Mouse (Mus musculus): ENCODE measurements at regions not wholly inside any gene's neighbourhood (a gene's known extent, or its start where the extent isn't known, plus 50 kb on each side); places are given as distances from the start of the nearest gene placed in this dataset.

DNA sequence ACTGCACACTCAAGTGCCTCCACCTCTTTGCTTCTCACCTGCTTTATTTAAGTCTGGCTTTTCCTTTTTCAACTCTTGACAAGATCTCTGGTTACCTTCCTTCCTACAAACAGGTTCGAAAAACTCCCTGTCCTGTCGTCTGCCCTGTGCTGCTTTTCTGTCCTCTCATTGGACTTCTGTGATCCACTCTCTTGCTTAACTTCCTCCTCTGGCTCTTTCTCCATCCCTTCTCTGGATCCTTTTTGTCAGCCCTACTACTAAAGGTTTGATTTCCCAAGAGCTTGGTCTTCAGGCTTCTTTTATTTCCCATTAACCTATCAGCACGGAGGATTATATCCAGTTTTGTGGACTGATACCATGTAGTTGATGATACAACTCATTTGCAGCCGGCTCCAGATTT lies 149.8 kb downstream of the Satb1 start:
- in situ Hi-C loops (cut with MboI; ENCODE audit: low sequenced_read_pairs in 2 of 2, unreplicated experiment in 2 of 2), result no loop called here
- H3K36me3 ChIP-seq (ENCODE audit: control insufficient read depth, insufficient read depth, low read length, poor library complexity, severe bottlenecking), result no peaks in the 10 kb centered on the region
- TF ChIP-seq ZC3H11A (IDR thresholded peaks at IDR 0.05; ENCODE audit: borderline replicate concordance, low read depth, low read length), result no peak
- TF ChIP-seq ZNF384 (IDR thresholded peaks at IDR 0.05; ENCODE audit: low read depth, low read length), result no peak
- TF ChIP-seq MAFK (IDR thresholded peaks at IDR 0.05; ENCODE audit: insufficient read depth, low read depth, low read length), result no peak
- no peak for TF ChIP-seq CHD2 (IDR thresholded peaks at IDR 0.05; ENCODE audit: low read depth, low read length)
- TF ChIP-seq HCFC1 (IDR thresholded peaks at IDR 0.05; ENCODE audit: borderline replicate concordance, insufficient read depth, low read length), result no peak
- H3K27ac ChIP-seq (ENCODE audit: insufficient read depth, low read depth, low read length, poor library complexity, severe bottlenecking), result no peak overlapping the region
- no peak overlapping the region for H3K9ac ChIP-seq (ENCODE audit: insufficient read depth, low read depth, low read length, poor library complexity, severe bottlenecking)
- H3K9me3 ChIP-seq (ENCODE audit: control insufficient read depth, insufficient read depth, low read depth, low read length), result no peaks in the 10 kb centered on the region
- no peak for DNase-seq (ENCODE audit: low read depth, low spot score)
- H3K4me1 ChIP-seq (ENCODE audit: control insufficient read depth in 2 of 2, insufficient read depth in 2 of 2, low read length in 2 of 2, poor library complexity in 1 of 2), result peaks cover 0 to 2% of the 10 kb centered on the region in 2 experiments; a peak in 1 of 4 replicates
- no peak overlapping the region for H3K4me3 ChIP-seq (ENCODE audit: insufficient read depth in 1 of 2, low read depth in 1 of 2, low read length in 2 of 2, poor library complexity in 1 of 2, severe bottlenecking in 1 of 2)

DNA sequence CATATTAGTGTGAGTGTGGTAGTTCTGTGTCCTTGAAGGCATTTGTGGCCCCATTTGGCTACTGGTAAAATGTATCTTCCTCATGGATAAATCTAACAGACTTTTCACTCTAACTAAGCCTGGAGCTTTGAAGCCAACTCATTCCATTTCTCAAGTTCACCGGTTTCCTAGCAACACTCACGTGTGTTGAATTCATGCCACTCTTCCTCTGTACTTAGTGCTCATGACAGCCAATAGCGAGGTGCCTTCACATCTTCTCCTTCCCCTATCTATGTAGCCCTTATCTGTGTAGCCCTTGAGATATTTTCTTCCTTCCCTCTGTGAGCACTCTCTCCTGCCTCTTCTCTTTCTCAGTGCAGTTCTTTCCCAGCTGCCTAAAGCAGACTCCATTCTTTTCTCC lies 150.7 kb downstream of the Satb1 start:
- DNase-seq (ENCODE audit: low read depth, low spot score), result no peak
- Histone ChIP-seq H3K4me1 (ENCODE audit: control insufficient read depth in 2 of 2, insufficient read depth in 2 of 2, low read length in 2 of 2, poor library complexity in 1 of 2) (peaks cover 0 to 2% of the 10 kb centered on the region in 2 experiments; a peak in 1 of 4 replicates), H3K36me3 (ENCODE audit: control insufficient read depth, insufficient read depth, low read length, poor library complexity, severe bottlenecking) (no peaks in the 10 kb centered on the region), H3K9me3 (ENCODE audit: control insufficient read depth, insufficient read depth, low read depth, low read length) (no peaks in the 10 kb centered on the region), H3K9ac (ENCODE audit: insufficient read depth, low read depth, low read length, poor library complexity, severe bottlenecking) (no peak overlapping the region), H3K4me3 (ENCODE audit: insufficient read depth in 1 of 2, low read depth in 1 of 2, low read length in 2 of 2, poor library complexity in 1 of 2, severe bottlenecking in 1 of 2) (no peak overlapping the region), H3K27ac (ENCODE audit: insufficient read depth, low read depth, low read length, poor library complexity, severe bottlenecking) (no peak overlapping the region)
- in situ Hi-C loops (cut with MboI; ENCODE audit: low sequenced_read_pairs in 2 of 2, unreplicated experiment in 2 of 2), result no loop called here
- TF ChIP-seq ZNF384 (IDR thresholded peaks at IDR 0.05; ENCODE audit: low read depth, low read length) (no peak), ZC3H11A (IDR thresholded peaks at IDR 0.05; ENCODE audit: borderline replicate concordance, low read depth, low read length) (no peak), HCFC1 (IDR thresholded peaks at IDR 0.05; ENCODE audit: borderline replicate concordance, insufficient read depth, low read length) (no peak), CHD2 (IDR thresholded peaks at IDR 0.05; ENCODE audit: low read depth, low read length) (no peak), MAFK (IDR thresholded peaks at IDR 0.05; ENCODE audit: insufficient read depth, low read depth, low read length) (no peak)

DNA sequence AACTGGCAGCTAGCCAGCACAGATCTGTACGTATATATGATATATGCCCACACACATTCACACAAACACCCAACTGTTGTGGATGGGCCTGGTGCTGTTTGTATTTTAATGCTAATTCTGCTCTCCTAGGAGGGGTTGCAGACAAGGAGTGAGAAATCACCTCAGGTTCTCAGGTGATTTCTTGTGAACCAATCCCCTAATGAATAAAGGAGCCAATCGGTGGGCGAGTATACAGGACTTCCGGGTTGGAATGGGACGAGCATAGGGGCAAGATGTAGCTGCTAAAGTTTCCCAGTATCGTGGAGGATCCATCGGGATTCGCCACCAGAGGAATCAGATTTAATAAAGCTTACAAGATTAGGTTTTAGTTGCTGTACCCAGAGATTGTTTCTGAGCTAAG lies 155.6 kb downstream of the Satb1 start:
- no peaks in the 10 kb centered on the region for H3K9me3 ChIP-seq (ENCODE audit: control insufficient read depth, insufficient read depth, low read depth, low read length)
- peaks cover 3% of the 10 kb centered on the region in 2 experiments; a peak in 2 of 4 replicates for H3K4me1 ChIP-seq (ENCODE audit: control insufficient read depth in 2 of 2, insufficient read depth in 2 of 2, low read length in 2 of 2, poor library complexity in 1 of 2)
- H3K4me3 ChIP-seq (ENCODE audit: insufficient read depth in 1 of 2, low read depth in 1 of 2, low read length in 2 of 2, poor library complexity in 1 of 2, severe bottlenecking in 1 of 2), result peak overlapping the region in 1 of 2 experiments; percentile 60; a peak in 2 of 4 replicates
- no peak overlapping the region for H3K27ac ChIP-seq (ENCODE audit: insufficient read depth, low read depth, low read length, poor library complexity, severe bottlenecking)
- no peaks in the 10 kb centered on the region for H3K36me3 ChIP-seq (ENCODE audit: control insufficient read depth, insufficient read depth, low read length, poor library complexity, severe bottlenecking)
- in situ Hi-C loops (cut with MboI; ENCODE audit: low sequenced_read_pairs in 2 of 2, unreplicated experiment in 2 of 2), result no loop called here
- DNase-seq (ENCODE audit: low read depth, low spot score), result no peak
- TF ChIP-seq HCFC1 (IDR thresholded peaks at IDR 0.05; ENCODE audit: borderline replicate concordance, insufficient read depth, low read length) (no peak), MAFK (IDR thresholded peaks at IDR 0.05; ENCODE audit: insufficient read depth, low read depth, low read length) (no peak), ZC3H11A (IDR thresholded peaks at IDR 0.05; ENCODE audit: borderline replicate concordance, low read depth, low read length) (no peak), CHD2 (IDR thresholded peaks at IDR 0.05; ENCODE audit: low read depth, low read length) (no peak), ZNF384 (IDR thresholded peaks at IDR 0.05; ENCODE audit: low read depth, low read length) (no peak)
- no peak overlapping the region for H3K9ac ChIP-seq (ENCODE audit: insufficient read depth, low read depth, low read length, poor library complexity, severe bottlenecking)

DNA sequence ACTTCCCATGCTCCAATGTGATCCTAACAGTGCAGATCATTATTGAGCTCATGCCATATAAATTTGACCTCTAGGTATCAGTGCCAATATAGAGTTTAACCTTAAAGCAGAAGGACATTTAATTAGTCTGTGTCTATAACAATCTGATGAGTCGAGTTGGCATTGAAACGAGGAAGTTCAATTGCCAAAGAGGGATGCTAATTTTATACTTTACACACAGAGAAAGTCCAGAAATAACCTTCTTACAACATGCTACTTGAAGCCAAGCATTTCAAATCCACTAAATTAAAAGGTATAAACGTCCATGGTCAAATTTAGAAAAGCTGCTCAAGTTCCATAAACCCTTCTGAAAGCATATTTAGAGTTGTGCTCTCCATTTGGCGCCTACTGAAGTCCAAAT lies 174.7 kb downstream of the Satb1 start:
- H3K4me3 ChIP-seq (ENCODE audit: insufficient read depth in 1 of 2, low read depth in 1 of 2, low read length in 2 of 2, poor library complexity in 1 of 2, severe bottlenecking in 1 of 2), result no peak overlapping the region
- TF ChIP-seq ZC3H11A (IDR thresholded peaks at IDR 0.05; ENCODE audit: borderline replicate concordance, low read depth, low read length) (no peak), ZNF384 (IDR thresholded peaks at IDR 0.05; ENCODE audit: low read depth, low read length) (no peak), CHD2 (IDR thresholded peaks at IDR 0.05; ENCODE audit: low read depth, low read length) (no peak), HCFC1 (IDR thresholded peaks at IDR 0.05; ENCODE audit: borderline replicate concordance, insufficient read depth, low read length) (no peak), MAFK (IDR thresholded peaks at IDR 0.05; ENCODE audit: insufficient read depth, low read depth, low read length) (no peak)
- in situ Hi-C loops (cut with MboI; ENCODE audit: low sequenced_read_pairs in 2 of 2, unreplicated experiment in 2 of 2), result no loop called here
- H3K9me3 ChIP-seq (ENCODE audit: control insufficient read depth, insufficient read depth, low read depth, low read length), result no peaks in the 10 kb centered on the region
- H3K36me3 ChIP-seq (ENCODE audit: control insufficient read depth, insufficient read depth, low read length, poor library complexity, severe bottlenecking), result no peaks in the 10 kb centered on the region
- H3K4me1 ChIP-seq (ENCODE audit: control insufficient read depth in 2 of 2, insufficient read depth in 2 of 2, low read length in 2 of 2, poor library complexity in 1 of 2), result no peaks in the 10 kb centered on the region
- no peak for DNase-seq (ENCODE audit: low read depth, low spot score)
- H3K9ac ChIP-seq (ENCODE audit: insufficient read depth, low read depth, low read length, poor library complexity, severe bottlenecking), result no peak overlapping the region
- H3K27ac ChIP-seq (ENCODE audit: insufficient read depth, low read depth, low read length, poor library complexity, severe bottlenecking), result no peak overlapping the region

DNA sequence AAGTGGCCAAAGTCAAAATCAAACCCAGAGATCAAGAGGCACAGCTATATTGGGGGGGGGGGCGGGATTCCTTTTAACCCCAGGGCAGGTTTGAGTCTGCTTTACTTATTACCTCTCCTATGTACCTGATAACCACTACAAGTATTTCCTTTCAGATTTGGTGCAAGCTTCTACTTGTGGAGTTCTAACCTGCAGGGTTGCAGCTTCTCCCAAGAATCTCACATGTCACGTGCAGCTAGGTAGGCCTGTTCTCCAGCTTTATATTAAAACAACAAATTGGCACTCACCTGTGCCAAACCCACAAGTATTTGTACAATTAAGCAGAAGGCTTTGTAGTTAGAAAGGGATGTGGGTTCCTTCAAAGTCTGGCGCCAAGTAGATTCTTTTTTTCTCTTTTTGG lies 179.2 kb downstream of the Satb1 start:
- Histone ChIP-seq H3K4me1 (ENCODE audit: control insufficient read depth in 2 of 2, insufficient read depth in 2 of 2, low read length in 2 of 2, poor library complexity in 1 of 2) (no peaks in the 10 kb centered on the region), H3K9ac (ENCODE audit: insufficient read depth, low read depth, low read length, poor library complexity, severe bottlenecking) (no peak overlapping the region), H3K27ac (ENCODE audit: insufficient read depth, low read depth, low read length, poor library complexity, severe bottlenecking) (no peak overlapping the region), H3K36me3 (ENCODE audit: control insufficient read depth, insufficient read depth, low read length, poor library complexity, severe bottlenecking) (no peaks in the 10 kb centered on the region), H3K9me3 (ENCODE audit: control insufficient read depth, insufficient read depth, low read depth, low read length) (no peaks in the 10 kb centered on the region), H3K4me3 (ENCODE audit: insufficient read depth in 1 of 2, low read depth in 1 of 2, low read length in 2 of 2, poor library complexity in 1 of 2, severe bottlenecking in 1 of 2) (no peak overlapping the region)
- in situ Hi-C loops (cut with MboI; ENCODE audit: low sequenced_read_pairs in 2 of 2, unreplicated experiment in 2 of 2), result no loop called here
- TF ChIP-seq ZNF384 (IDR thresholded peaks at IDR 0.05; ENCODE audit: low read depth, low read length) (no peak), HCFC1 (IDR thresholded peaks at IDR 0.05; ENCODE audit: borderline replicate concordance, insufficient read depth, low read length) (no peak), ZC3H11A (IDR thresholded peaks at IDR 0.05; ENCODE audit: borderline replicate concordance, low read depth, low read length) (no peak), CHD2 (IDR thresholded peaks at IDR 0.05; ENCODE audit: low read depth, low read length) (no peak), MAFK (IDR thresholded peaks at IDR 0.05; ENCODE audit: insufficient read depth, low read depth, low read length) (no peak)
- DNase-seq (ENCODE audit: low read depth, low spot score), result no peak

Measured in ES-E14 (cell line).